Mouse (Mus musculus) forebrain, embryonic 12.5 days (tissue): ENCODE measurements at regions not wholly inside any gene's neighbourhood (a gene's known extent, or its start where the extent isn't known, plus 50 kb on each side); places are given as distances from the start of the nearest gene placed in this dataset.
"Not testable (repeated sequence)": the region's sequence is repeated elsewhere in the genome, so short reads cannot be mapped to it uniquely, and the experiment has no call there.

ENCODE experiments used
- ATAC-seq: fragments of 200-750 bp; cut with Nextera tagmentation; 2 replicates; pipeline ENCODE4 v1.8.0; 2017; ENCODE audit warnings: moderate TSS enrichment; ENCODE audit not compliant: low FRiP score
- H3K27ac ChIP-seq: fragments of 300-500 bp; sonication (generic); 2 replicates; pipeline ENCODE4 v1.5.1; 2016; ENCODE audit warnings: mild to moderate bottlenecking
- H3K27me3 ChIP-seq: fragments of 300-500 bp; sonication (generic); 2 replicates; pipeline ENCODE4 v1.6.1; 2016; ENCODE audit warnings: mild to moderate bottlenecking
- H3K36me3 ChIP-seq: fragments of 300-500 bp; sonication (generic); replicated peaks from 2 replicates; pipeline ENCODE4 v1.6.1; 2016; ENCODE audit warnings: mild to moderate bottlenecking
- H3K4me1 ChIP-seq: fragments of 300-500 bp; sonication (generic); 2 replicates; pipeline ENCODE4 v1.6.1; 2016
- H3K4me2 ChIP-seq: fragments of 300-500 bp; sonication (generic); 2 replicates; pipeline ENCODE4 v1.6.1; 2016; ENCODE audit warnings: mild to moderate bottlenecking, moderate library complexity
- H3K4me3 ChIP-seq: fragments of 300-500 bp; sonication (generic); replicated peaks from 2 replicates; pipeline ENCODE4 v1.5.1; 2016; ENCODE audit warnings: mild to moderate bottlenecking
- H3K9ac ChIP-seq: fragments of 300-500 bp; sonication (generic); 2 replicates; pipeline ENCODE4 v1.6.1; 2016; ENCODE audit warnings: mild to moderate bottlenecking
- H3K9me3 ChIP-seq: fragments of 300-500 bp; sonication (generic); 2 replicates; pipeline ENCODE4 v1.6.1; 2016
- WGBS: fragments of 180-500 bp; shearing (Covaris S2); methylation state at CpG from one replicate; pipeline ENCODE4 v1.1.7; 2016; 5-methylcytosine and 5-hydroxymethylcytosine counted together

DNA sequence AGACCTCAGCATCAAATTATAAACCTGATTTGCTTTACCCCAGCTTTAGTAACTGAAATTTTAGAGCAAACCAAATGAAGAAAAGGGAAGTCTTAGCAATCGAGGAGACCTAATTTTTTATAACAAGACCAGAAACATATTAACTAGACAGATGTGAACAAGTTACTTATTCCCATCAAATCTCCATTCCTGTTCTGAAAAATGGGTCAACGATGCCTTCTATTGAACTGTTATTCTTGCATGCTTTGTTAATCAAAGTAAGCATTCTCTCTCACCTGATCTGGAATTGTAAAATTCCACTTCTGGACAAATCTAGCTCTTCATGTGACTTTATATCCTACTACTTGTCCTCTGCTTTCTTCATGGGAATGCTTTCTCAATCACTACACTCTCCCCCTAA lies 137.6 kb downstream of the Arrdc3 start:
- no peak for ATAC-seq
- WGBS: 85% methylated on average over 2 of the region's 2 CpGs
- Histone ChIP-seq H3K27me3 (no peaks in the 10 kb centered on the region), H3K27ac (no peak overlapping the region), H3K4me2 (no peak overlapping the region), H3K9me3 (no peaks in the 10 kb centered on the region), H3K4me3 (no peak overlapping the region), H3K9ac (no peak overlapping the region), H3K36me3 (no peaks in the 10 kb centered on the region), H3K4me1 (no peaks in the 10 kb centered on the region)

DNA sequence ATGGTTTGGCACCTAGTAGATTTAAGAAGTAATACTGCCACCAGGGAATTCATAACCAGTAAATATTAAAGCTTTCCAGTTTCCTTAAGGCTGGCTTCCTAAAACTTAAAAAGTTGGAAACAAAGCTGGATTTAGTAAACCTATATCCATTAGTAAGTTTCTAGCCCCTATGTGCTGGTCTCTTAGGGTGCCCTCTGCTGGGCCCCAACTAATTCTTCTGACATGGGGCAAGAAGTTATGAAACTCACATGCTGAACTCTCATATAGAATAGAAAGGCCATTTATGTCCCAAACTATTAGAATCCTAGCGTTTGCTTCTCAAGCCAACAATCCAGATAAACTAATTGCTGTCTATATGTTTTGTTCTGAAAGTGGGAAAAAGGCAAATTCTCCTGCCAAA lies 139.2 kb downstream of the Arrdc3 start:
- H3K27ac ChIP-seq: no peak overlapping the region
- no peaks in the 10 kb centered on the region for H3K27me3 ChIP-seq
- 77% methylated on average over 1 of the region's 1 CpGs for WGBS
- no peaks in the 10 kb centered on the region for H3K36me3 ChIP-seq
- no peaks in the 10 kb centered on the region for H3K9me3 ChIP-seq
- H3K4me3 ChIP-seq: no peak overlapping the region
- no peak overlapping the region for H3K4me2 ChIP-seq
- no peak for ATAC-seq
- H3K4me1 ChIP-seq: no peaks in the 10 kb centered on the region
- H3K9ac ChIP-seq: no peak overlapping the region

DNA sequence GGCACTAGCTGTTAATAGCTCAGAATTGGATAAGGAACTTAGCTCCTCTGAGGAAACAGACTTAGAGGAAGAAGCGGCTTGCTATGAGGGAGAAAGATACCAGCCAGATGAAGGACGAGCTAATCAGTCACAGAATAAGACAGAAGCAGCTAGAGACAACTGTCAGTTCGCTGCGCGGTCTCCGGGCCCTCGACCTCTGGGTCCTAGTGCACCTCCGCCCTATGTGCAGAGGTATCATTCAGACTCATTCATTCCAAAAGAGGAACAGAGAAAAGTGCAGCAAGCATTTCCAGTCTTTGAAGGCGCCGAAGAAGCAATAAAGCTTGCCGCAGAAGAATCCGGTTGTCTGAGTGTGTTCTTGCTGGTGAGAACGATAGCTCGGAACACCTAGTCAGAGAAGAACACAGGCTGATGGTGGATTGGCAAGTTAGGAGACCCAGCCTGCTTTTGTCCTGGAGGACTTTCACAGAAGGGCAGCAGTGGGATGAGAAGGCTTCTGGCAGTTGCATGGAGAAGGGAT lies 142.1 kb downstream of the Arrdc3 start:
- not testable (repeated sequence) for H3K9me3 ChIP-seq, H3K27me3 ChIP-seq, H3K4me2 ChIP-seq, H3K4me1 ChIP-seq, H3K9ac ChIP-seq, H3K4me3 ChIP-seq, ATAC-seq, H3K27ac ChIP-seq, H3K36me3 ChIP-seq
- WGBS: 95% methylated on average over 14 of the region's 14 CpGs

DNA sequence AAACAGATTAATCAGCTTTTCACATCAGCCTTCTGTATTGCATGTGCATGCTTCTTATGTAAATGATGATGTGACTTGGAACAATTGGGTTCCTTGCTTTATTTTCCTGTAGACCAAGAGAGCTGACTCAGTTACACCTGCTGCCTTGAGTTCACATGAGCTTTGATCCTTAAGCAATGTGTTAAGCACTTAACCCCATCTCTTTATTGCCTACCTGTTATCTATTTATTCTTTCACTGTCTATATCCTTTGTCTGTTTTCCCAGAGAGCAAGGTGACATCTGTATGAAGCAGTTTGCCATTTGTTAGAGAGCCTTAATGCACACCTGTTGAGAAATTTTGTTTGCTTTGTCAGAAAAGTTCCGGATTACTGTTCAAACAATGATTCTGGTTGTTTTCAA lies 154.1 kb downstream of the Arrdc3 start:
- H3K27me3 ChIP-seq: no peaks in the 10 kb centered on the region
- H3K4me2 ChIP-seq: no peak overlapping the region
- H3K27ac ChIP-seq: no peak overlapping the region
- no peaks in the 10 kb centered on the region for H3K36me3 ChIP-seq
- 93% methylated on average over 1 of the region's 1 CpGs for WGBS
- H3K4me1 ChIP-seq: 0 out of 2 replicates have a peak, but pooled peaks cover 5% of the 10 kb centered on the region
- ATAC-seq: no peak
- no peak overlapping the region for H3K4me3 ChIP-seq
- no peaks in the 10 kb centered on the region for H3K9me3 ChIP-seq
- no peak overlapping the region for H3K9ac ChIP-seq

DNA sequence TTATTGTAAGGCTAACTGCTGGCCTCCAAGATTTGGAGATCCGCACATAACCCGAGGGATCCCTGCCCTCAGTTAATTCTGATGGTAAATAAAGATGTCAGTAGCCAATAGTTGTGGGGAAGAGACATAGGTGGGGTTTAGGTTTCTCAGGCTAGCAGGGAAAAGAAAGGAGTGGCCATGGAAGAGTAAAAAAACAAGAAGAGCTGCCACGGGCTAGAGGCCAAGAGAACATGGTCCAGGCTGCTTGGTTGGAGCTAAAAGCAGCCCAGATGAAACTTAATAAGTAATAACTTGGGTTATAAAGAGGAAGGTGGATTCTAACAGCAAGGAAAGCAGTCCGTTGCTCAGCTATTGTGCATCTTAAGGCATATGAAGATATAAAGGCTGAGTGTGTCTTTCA lies 155.6 kb downstream of the Arrdc3 start:
- no peak for ATAC-seq

DNA sequence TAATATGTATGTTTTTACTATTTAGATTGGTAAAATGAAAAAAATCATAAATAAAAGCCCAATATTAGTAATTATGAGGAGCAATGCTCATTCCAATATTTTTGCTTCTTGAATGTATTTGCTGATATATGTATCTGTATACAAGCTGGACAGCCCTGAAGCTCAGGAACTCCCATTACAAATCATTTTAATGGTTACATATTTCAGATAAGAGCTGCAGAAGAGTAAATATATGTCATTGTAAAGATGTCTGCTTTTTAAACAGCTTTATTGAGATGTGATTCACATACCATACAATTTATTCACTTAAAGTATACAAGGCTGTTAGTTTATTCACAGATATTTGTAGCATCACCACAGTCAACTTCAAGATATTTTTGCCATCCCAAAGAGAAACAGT lies 157.3 kb downstream of the Arrdc3 start:
- no peak overlapping the region for H3K4me2 ChIP-seq
- H3K9ac ChIP-seq: no peak overlapping the region
- H3K9me3 ChIP-seq: no peaks in the 10 kb centered on the region
- H3K4me1 ChIP-seq: 0 out of 2 replicates have a peak, but pooled peaks cover 5% of the 10 kb centered on the region
- H3K27ac ChIP-seq: no peak overlapping the region
- H3K36me3 ChIP-seq: no peaks in the 10 kb centered on the region
- H3K4me3 ChIP-seq: no peak overlapping the region
- ATAC-seq: no peak
- no peaks in the 10 kb centered on the region for H3K27me3 ChIP-seq

More for the DNA sequence above, 155.6 kb downstream of the Arrdc3 start:
- no peak overlapping the region for H3K9ac ChIP-seq
- H3K4me3 ChIP-seq: no peak overlapping the region
- H3K4me1 ChIP-seq: 0 out of 2 replicates have a peak, but pooled peaks cover 5% of the 10 kb centered on the region
- no peak overlapping the region for H3K27ac ChIP-seq
- H3K36me3 ChIP-seq: no peaks in the 10 kb centered on the region
- H3K4me2 ChIP-seq: no peak overlapping the region
- no peaks in the 10 kb centered on the region for H3K9me3 ChIP-seq
- 80% methylated on average over 4 of the region's 4 CpGs for WGBS
- no peaks in the 10 kb centered on the region for H3K27me3 ChIP-seq

DNA sequence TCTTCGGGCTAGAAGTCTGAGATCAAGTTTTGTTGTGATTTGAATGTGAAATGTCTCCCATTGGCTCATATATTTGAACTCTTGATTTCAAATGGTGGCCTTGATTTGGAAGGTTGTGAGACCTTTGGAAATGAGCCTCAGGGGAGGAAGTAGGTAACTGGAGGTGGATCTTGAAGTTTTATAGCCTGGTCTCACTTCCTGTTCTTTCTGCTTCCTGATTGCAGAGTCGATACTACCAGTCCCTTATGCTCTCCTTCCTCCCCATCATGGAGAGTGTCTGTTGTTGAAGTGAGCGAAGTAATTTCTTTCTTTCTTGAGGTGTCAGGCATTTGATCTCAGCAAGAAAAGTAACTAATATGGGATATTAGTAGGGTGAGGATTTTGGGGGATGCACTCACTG lies 158.5 kb downstream of the Arrdc3 start:
- no peak for ATAC-seq
- H3K27me3 ChIP-seq: no peaks in the 10 kb centered on the region
- 70% methylated on average over 3 of the region's 3 CpGs for WGBS

More for the DNA sequence above, 158.5 kb downstream of the Arrdc3 start:
- no peaks in the 10 kb centered on the region for H3K36me3 ChIP-seq
- no peak overlapping the region for H3K9ac ChIP-seq
- no peaks in the 10 kb centered on the region for H3K9me3 ChIP-seq
- no peak overlapping the region for H3K4me2 ChIP-seq
- 0 out of 2 replicates have a peak, but pooled peaks cover 5% of the 10 kb centered on the region for H3K4me1 ChIP-seq
- no peak overlapping the region for H3K27ac ChIP-seq
- H3K4me3 ChIP-seq: no peak overlapping the region
